Mouse (Mus musculus) G1E (cell line): ENCODE measurements around the gene Vmn2r19. TPM values are rescaled to one million over a fixed set of nuclear protein-coding genes. Genes with fewer than 3 reads are reported as not detected.

Experiments
- ATAC-seq: 2 replicates; pipeline ENCODE4 v1.8.0; 2016; ENCODE audit warnings: mild to moderate bottlenecking; ENCODE audit not compliant: insufficient number of reproducible peaks, poor library complexity, low FRiP score, severe bottlenecking; ENCODE audit errors: extremely low read depth
- DNase-seq: peaks from one replicate; pipeline ENCODE4 v3.0.0; 2012; ENCODE audit warnings: low spot score
- H3K27me3 ChIP-seq: 2 replicates; pipeline ENCODE4 v1.6.1; 2012; ENCODE audit warnings: mild to moderate bottlenecking, low read length, inconsistent platforms; ENCODE audit not compliant: insufficient read depth
- H3K36me3 ChIP-seq: replicated peaks from 2 replicates; pipeline ENCODE3; 2012; ENCODE audit warnings: mild to moderate bottlenecking, inconsistent platforms
- H3K4me1 ChIP-seq: 2 replicates; pipeline ENCODE4 v1.6.1; 2012; ENCODE audit warnings: low read depth, low read length, inconsistent platforms, mixed read lengths; ENCODE audit not compliant: insufficient read depth
- H3K4me3 ChIP-seq: 2 replicates; pipeline ENCODE4 v1.5.1; 2012; ENCODE audit warnings: low read depth, mild to moderate bottlenecking, inconsistent platforms, low read length, moderate library complexity, mixed read lengths
- H3K9me3 ChIP-seq: replicated peaks from 2 replicates; pipeline ENCODE4 v1.6.1; 2012; ENCODE audit warnings: inconsistent platforms
- CTCF ChIP-seq: IDR thresholded peaks from 2 replicates; pipeline ENCODE4 v1.5.1; 2012; ENCODE audit warnings: low read depth, low read length, inconsistent platforms, mixed read lengths
- GATA1 ChIP-seq: IDR thresholded peaks from 2 replicates; pipeline ENCODE4 v1.6.1; 2012; ENCODE audit warnings: borderline replicate concordance, low read length, inconsistent platforms, mixed read lengths
- GATA2 ChIP-seq: IDR thresholded peaks from 2 replicates; pipeline ENCODE4 v1.6.1; 2012; ENCODE audit warnings: low read depth, low read length, inconsistent platforms, borderline replicate concordance
- POLR2AphosphoS5 ChIP-seq: IDR thresholded peaks from 2 replicates; pipeline ENCODE4 v1.6.1; 2012; ENCODE audit warnings: low read depth, low read length, inconsistent platforms; ENCODE audit not compliant: insufficient replicate concordance
- TAL1 ChIP-seq: conservative IDR thresholded peaks from 2 replicates; pipeline ENCODE4 v1.6.1; 2012; ENCODE audit warnings: low read depth, low read length, inconsistent platforms, mixed read lengths
- polyA plus RNA-seq: library from polyadenylated mRNA; stranded (reverse); fragments of >175 nt; gene quantifications from 2 replicates; pipeline ENCODE4 v1.2.3, GENCODE M21; 2012
- total RNA-seq, 2 experiments: library from RNA; stranded (forward) in 1 of 2; stranded (reverse) in 1 of 2; fragments of 200-1000 nt in 1 of 2; fragments of >200 nt in 1 of 2; fragmentation: Nextera tagmentation in 1 of 2; gene quantifications; 2 replicates each; pipeline ENCODE4 v1.2.3; 2014 to 2017

Gene Vmn2r19
- total RNA-seq (2014; fragmentation: Nextera tagmentation) = not detected in 2 replicates
- not detected in 2 replicates for total RNA-seq (2017)
- polyA plus RNA-seq = not detected in 2 replicates

DNA sequence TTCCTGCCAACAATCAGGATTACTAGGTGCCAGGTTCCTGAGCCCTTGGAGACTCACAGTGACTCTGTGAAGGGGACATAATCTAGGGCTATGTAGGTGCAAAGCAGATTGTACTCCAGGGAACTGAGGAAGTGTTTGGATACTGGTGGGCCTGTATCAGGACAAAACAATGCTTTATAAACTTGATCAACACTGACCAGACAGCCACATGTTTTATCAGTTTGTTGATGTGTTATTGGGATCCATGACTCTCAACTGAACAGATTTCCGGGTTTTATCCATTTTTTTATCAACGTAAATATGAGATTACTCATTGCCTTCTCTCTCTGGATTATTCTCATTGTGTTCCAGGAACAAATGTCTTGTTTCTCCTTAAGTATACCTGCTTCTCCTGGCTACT is at the start of gene Vmn2r19:
Gene Vmn2r19 (plus strand): TSS at position 301 of the 400 bp plus-strand sequence.
- no peak for TF ChIP-seq CTCF
- no peak for TF ChIP-seq GATA1
- TF ChIP-seq GATA2 = no peak
- TF ChIP-seq POLR2AphosphoS5 = no peak
- TF ChIP-seq TAL1 = no peak

DNA sequence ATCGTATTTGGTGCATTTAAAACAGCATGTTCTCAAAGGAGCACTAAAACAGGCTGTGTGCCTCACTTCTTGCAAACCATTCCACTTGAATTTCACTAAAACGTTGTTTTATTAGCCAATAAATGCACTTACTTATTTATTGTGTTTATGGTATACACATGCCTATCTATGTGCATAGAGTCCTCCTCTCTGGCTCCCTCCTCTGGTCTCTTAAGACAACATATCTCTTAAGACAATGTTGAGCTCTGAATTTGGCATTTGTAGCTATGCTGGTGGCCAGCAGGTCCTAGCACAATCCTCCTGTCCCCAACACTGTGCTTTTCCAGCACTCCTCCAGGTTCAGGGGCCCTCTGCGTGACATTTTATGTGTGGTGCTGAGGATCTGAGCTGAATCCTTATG is 49.2 kb upstream of the Vmn2r19 start:
- TF ChIP-seq CTCF (no peak), TAL1 (no peak), GATA2 (no peak), POLR2AphosphoS5 (no peak)

More for the DNA sequence above, at the start of gene Vmn2r19:
- Histone ChIP-seq H3K36me3 (no peaks in the 10 kb centered on the region), H3K9me3 (no peaks in the 10 kb centered on the region), H3K27me3 (no peaks in the 10 kb centered on the region), H3K4me3 (no peak within 1 kb of the TSS), H3K4me1 (peaks cover 23% of the 10 kb centered on the region)
- ATAC-seq (no peak), DNase-seq (no peak)

DNA sequence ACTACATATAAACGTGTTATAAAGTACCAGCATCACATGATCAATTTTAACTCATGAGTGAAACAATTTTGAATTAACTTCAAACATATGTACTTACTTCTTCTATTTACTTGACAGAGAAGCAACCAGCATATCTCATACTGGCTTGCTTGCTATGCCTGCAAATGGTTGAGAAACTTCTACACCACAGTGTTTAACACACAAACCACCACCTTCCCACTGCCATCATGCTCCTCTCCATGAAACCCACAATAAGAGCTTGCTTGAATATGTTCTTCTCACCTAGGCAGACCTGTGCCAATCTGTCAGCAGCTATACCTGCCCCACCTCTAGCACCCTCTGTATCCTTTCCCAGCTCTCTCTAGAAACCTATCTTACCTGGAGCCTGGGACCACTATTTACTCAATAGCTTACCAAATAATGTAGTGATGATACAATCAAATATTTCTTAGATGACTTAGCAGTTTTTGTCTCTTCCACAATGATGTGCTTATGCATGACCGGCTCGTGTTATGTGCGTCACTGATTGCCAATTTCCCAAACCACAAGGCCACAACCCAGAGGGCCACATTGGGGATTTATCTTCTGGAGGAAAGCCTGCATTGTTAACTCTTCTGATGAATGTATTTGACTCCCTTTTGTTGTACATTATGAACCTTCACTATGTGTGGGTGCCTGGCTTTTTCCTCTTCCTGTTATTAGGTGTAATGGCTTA is 48.1 kb upstream of the Vmn2r19 start:
- TF ChIP-seq TAL1 (0 out of 2 replicates have a peak, but pooled peaks have one; percentile 11), GATA2 (no peak)
- Histone ChIP-seq H3K9me3 (no peaks in the 10 kb centered on the region), H3K4me1 (peaks cover 56% of the 10 kb centered on the region), H3K27me3 (no peaks in the 10 kb centered on the region), H3K36me3 (no peaks in the 10 kb centered on the region), H3K4me3 (no peak overlapping the region)
- DNase-seq (no peak), ATAC-seq (peak; percentile 81)

More for the DNA sequence above, 49.2 kb upstream of the Vmn2r19 start:
- Histone ChIP-seq H3K4me3 (no peak overlapping the region), H3K27me3 (no peaks in the 10 kb centered on the region), H3K9me3 (no peaks in the 10 kb centered on the region), H3K36me3 (no peaks in the 10 kb centered on the region), H3K4me1 (peaks cover 52% of the 10 kb centered on the region)
- no peak for DNase-seq
- ATAC-seq = no peak

DNA sequence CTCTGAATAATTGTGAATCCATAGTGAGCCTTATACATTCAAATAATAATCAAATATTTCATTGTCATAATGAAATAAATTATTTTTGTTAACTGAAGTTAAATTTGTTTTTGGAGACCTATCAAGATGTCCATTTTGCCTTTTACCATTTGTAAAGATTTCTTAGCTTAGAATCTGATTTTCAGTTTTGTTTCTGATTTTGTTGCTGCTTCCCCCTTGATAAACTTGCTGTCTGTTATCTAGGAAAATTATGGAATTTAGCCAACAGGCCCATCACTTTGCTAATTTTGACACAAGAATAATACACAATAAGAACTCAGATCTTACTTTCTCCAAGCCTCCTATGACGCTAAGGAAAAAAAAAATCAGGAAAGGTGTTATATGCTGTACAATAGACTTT is 47.3 kb upstream of the Vmn2r19 start:
- H3K4me1 ChIP-seq = peaks cover 61% of the 10 kb centered on the region
- H3K27me3 ChIP-seq = no peaks in the 10 kb centered on the region
- TF ChIP-seq POLR2AphosphoS5 (no peak), TAL1 (no peak), CTCF (no peak), GATA1 (no peak), GATA2 (no peak)
- ATAC-seq (no peak), DNase-seq (no peak)
- no peaks in the 10 kb centered on the region for H3K9me3 ChIP-seq
- H3K36me3 ChIP-seq = no peaks in the 10 kb centered on the region
- no peak overlapping the region for H3K4me3 ChIP-seq

- H3K4me1 ChIP-seq = peaks cover 67% of the 10 kb centered on the region
- no peaks in the 10 kb centered on the region for H3K9me3 ChIP-seq
- TF ChIP-seq TAL1 (no peak), GATA1 (no peak), GATA2 (no peak), CTCF (no peak), POLR2AphosphoS5 (no peak)
- H3K4me3 ChIP-seq = no peak within 1 kb of the TSS
- no peaks in the 10 kb centered on the region for H3K36me3 ChIP-seq
- H3K27me3 ChIP-seq = no peaks in the 10 kb centered on the region
- no peak for DNase-seq
- ATAC-seq = 0 out of 2 replicates have a peak, but pooled peaks have one; percentile 35
Observed at GRCm38 (mm10) chr6:123261555-123262161, 46.5 kb upstream of the Vmn2r19 start, which contains the start of gene Clec4d. Gene Clec4d (plus strand): TSS chr6:123262111.

DNA sequence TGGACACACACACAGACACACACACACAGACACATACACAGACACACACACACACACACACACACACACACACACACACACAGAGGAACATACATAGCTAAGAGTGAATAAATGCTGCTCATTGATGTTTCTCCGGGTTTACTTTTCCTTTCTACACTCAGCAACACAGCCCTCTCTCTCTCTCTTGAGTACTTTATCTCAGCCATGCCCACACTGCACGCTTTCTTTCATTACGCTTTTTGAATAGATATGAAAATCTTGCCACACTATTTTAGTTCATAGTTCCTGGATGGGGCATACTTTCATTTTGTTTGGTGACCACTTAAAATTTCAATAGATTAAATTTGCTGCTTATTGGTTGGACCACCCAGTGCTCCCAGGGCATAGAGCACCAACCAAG is 43.9 kb upstream of the Vmn2r19 start:
- H3K4me3 ChIP-seq = peak overlapping the region; percentile 49; the same call in 1 of the 2 replicates
- H3K4me1 ChIP-seq = peaks cover 74% of the 10 kb centered on the region
- TF ChIP-seq TAL1 = no peak
- no peak for TF ChIP-seq GATA1
- no peak for TF ChIP-seq CTCF
- TF ChIP-seq GATA2 = no peak
- no peaks in the 10 kb centered on the region for H3K27me3 ChIP-seq
- no peaks in the 10 kb centered on the region for H3K9me3 ChIP-seq
- no peak for DNase-seq
- peaks cover 2% of the 10 kb centered on the region for H3K36me3 ChIP-seq
- ATAC-seq = no peak

DNA sequence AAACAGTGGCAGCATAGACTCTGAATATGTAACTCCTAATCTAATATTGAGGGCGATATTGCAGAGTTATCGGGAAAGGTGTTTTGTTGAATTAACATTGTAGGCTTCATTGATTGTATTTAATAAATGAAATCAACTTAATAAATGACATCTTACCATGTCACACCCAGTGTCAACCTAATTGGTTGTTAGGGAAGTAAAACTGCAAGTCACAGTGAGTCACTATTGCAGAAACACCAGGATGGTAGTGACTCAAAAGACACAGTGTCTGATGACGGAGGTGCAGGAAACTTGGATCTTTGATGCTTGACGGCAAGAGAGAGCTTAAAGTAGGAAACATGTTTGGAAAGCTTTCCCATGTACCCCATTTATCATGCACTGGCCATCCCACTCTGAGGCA is 42.3 kb upstream of the Vmn2r19 start:
- TF ChIP-seq GATA1 (no peak), TAL1 (no peak), GATA2 (no peak)
- no peaks in the 10 kb centered on the region for H3K9me3 ChIP-seq
- peaks cover 64% of the 10 kb centered on the region for H3K4me1 ChIP-seq
- 0 out of 2 replicates have a peak, but pooled peaks have one; percentile 28 for ATAC-seq
- no peaks in the 10 kb centered on the region for H3K27me3 ChIP-seq
- H3K4me3 ChIP-seq = no peak overlapping the region
- peaks cover 8% of the 10 kb centered on the region for H3K36me3 ChIP-seq
- no peak for DNase-seq
